Mouse (Mus musculus) fat pad, adult 2 months (tissue): ENCODE measurements around the gene Stk11.

Source experiments
- DNase-seq: peaks from one replicate; pipeline ENCODE4 v3.0.0-alpha.2; 2011; ENCODE audit warnings: low read depth, low spot score; ENCODE audit errors: extremely low read depth

Stk11 gene

GRCm38 (mm10) chr10:80143664-80144063 lies 28.1 kb downstream of the Stk11 start:
- no peak for DNase-seq

DNA sequence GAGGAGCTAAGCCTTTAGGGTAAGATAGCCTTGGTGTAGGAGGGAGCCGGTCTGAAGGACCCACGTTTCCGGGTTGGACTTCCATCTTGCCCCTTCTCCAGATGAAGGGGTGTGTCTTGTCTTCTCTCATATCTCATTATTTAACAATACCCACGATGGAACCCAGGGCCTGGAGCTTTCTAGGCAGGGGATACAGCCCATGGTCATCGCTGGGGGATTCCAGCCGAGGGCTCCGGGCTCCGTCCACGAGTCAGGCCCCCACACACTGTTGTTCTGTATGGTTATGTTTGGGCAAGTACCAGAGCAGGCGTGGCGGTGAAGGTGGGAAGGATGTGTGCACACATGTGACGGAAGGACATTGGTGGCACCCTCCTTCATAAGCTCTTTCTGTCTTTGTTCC lies 28.6 kb downstream of the Stk11 start:
- no peak for DNase-seq

DNA sequence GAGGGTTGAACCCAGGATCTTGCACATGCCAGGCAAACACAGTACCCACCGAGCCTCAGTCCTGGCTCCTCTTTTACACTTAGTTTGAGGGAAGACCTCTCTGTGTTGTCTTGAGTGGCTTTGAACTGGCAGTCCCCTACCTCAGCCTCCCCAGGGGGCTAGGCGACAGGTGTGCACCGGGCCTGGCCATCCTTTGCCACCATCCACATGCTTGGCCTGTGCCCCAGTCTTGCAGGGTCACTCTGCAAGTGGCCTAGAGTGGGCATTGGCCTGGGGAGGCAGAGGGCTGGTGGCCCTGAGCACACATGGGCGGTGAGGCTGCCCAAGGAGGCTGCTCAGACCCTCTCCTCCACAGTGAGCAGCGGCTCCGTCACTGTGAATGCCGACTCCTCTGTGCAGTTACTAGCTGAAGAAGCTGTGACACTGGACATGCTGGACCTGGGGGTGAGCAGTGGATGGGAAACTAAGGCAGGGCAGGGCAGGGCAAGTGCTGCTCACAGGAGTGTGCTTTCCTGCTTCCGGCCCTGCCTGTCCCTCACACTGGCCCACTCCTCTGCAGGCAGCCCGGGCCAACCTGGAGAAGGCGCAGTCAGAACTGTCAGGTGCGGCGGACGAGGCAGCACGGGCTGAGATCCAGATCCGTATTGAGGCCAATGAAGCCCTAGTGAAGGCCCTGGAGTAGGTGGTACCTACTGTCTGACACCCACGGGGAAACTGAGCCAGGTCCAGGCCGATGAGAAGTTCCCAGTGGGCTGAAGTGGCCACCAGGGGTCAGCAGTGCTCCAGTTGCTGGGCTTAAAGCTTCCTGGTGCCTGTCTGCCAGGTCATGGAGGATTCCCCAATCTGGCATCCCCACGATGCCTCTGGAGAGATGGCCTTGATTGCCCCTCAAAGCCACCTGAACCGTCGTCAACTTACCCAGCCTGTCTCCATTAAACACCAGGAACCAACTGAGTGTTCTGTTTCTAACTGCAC lies 29.5 kb downstream of the Stk11 start:
- no peak for DNase-seq

- DNase-seq = no peak
These were observed 30.3 kb downstream of the Stk11 start for GRCm38 (mm10) chr10:80145896-80146295.

DNA sequence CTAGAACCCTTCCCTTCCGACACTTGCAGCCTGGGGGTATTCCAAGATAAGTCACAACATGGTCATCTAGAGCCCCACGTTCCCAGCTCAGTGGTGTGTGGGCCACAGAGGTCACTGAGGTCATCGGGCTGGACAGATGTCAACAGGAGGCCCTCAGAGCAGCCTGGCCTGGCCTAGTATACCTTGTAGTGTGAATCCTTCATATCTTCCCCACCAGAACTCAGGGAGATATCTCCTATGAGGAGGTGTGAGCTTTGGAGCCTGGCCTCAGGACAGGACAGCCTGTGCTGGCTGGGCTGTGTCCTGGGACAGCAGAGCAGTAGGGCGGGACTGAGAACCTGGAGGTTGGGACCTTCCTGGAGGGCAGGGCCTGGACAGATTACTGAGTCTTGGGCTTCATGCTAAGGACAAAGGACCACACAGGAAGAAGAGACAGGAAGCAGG lies 31.0 kb downstream of the Stk11 start:
- DNase-seq = no peak

GRCm38 (mm10) chr10:80147146-80147718 lies 31.6 kb downstream of the Stk11 start:
- no peak for DNase-seq

DNA sequence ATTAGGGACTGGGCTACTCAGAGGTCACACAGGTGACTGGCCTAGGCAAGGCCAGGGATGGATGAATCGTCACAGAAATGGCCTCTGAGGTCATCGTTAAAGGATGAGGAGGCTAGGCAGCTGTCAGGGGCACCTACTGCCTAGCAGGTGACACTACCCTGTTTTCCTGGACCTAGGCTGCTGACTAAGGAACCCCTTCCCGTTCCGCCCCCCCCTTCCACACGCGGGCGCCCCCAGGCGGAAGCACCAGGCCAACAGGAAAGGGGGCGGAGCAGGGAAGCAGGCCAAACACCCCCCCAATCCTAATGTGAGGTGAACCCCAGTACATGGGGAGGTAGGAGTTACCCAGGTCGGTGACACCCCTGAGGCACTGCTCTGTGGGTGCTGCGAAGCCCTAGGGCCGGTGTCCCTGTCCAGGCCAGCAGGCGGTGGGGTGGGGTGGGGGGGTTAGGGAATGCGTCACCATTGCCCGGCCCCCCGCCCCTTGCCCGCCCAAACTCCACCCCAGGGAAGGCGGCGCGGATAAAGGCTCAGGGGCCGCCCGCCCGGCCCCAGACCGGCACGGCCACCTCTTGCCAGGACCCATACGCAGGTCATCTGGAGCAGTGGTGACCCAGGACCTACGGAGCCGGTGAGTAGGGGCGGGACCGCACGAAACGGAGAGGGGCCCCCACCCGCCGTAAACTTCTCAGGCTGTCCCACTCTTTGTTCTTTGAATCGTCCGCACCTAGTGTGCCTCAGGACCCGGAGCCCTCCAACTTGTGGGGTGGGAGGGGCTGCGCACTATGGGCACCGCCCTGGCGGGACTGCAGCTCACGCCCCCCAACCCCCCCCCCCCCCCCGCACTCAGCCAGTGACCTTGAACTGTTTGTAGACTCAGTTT lies 32.4 kb downstream of the Stk11 start, which contains the start of gene Midn:
TSS of gene Midn (plus strand) at position 554 of the 883 bp plus-strand sequence.
- no peak for DNase-seq

GRCm38 (mm10) chr10:80148610-80149290 lies 33.1 kb downstream of the Stk11 start:
- DNase-seq = no peak

DNA sequence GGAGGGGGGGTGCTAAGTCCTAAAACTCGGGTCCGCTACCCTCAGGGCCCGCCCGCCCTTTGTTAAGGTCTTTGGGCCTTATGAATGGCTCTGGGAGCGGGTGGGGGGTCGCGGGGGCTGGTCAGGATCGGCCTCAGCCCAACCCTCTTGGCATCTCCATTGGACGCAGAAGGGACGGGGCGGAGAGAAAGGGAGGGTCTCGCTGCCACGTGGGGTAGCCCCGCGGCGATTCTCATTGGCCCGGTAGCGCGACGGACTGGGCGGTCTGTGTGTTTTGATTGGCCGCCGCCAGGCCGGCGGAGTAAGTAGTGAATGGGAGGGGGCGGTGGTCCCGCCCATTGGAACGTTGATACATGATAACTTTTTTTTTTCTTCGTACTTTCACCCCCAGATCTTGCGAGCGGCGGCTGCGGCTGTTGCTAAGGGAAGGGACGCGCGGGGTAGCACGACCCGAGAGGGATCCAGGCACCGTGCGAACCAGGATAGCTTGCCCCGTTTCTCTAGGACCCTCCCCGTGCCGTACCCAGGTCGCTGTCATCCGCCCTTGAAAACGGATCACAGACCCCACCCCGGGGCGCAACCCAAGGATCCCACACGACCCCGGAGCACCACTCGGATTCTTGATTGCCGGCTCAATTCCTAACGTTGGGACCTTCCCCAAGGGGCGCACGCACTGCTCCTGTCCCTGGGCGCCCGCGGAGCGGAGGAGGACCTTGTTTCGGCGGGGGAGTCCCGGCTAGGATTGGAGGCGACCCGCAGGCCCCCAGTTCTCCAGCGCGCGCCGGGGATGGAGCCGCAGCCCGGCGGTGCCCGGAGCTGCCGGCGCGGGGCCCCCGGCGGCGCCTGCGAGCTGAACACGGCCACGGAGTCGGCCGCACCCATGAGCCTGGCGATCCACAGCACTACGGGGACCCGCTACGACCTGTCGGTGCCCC lies 34.0 kb downstream of the Stk11 start:
- DNase-seq = no peak

GRCm38 (mm10) chr10:80150226-80151210 lies 34.9 kb downstream of the Stk11 start:
- no peak for DNase-seq

- no peak for DNase-seq
These were observed 35.8 kb downstream of the Stk11 start for GRCm38 (mm10) chr10:80151211-80152034.

GRCm38 (mm10) chr10:80152071-80152872 lies 36.7 kb downstream of the Stk11 start:
- DNase-seq = no peak

DNA sequence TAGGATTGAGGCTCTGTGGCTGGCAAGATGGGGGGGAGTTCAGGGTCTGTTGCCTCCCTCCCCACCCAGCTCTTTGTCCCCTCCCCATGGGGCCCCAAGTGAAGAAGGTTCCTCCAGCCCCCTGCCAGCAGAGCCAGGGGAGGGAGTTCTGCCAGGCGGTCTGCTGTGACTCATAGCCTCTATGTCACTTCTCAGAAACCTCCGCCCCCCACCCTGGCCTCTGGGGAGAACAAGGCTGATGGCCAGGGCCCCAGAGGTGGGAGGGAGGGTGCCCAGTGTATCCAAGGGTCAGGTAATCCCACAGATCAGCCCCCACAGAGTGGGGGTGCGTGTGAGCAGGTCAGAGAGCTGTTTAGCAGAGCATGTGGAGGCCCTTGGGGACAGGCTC lies 37.3 kb downstream of the Stk11 start:
- no peak for DNase-seq

DNA sequence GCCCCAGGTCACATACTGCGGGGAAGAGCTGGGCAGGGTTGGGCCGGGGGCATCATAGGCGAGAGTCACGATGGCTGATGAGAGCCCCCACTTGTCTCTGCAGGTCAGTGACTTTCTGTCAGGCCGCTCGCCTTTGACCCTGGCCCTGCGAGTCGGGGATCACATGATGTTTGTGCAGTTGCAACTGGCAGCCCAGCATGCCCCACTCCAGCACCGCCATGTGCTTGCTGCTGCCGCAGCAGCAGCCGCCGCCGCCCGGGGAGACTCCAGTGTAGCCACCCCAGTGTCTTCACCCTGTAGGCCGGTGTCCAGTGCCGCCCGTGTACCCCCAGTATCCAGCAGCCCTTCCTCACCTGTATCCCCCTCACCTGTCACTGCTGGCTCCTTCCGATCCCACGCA lies 38.1 kb downstream of the Stk11 start:
- DNase-seq = no peak

DNA sequence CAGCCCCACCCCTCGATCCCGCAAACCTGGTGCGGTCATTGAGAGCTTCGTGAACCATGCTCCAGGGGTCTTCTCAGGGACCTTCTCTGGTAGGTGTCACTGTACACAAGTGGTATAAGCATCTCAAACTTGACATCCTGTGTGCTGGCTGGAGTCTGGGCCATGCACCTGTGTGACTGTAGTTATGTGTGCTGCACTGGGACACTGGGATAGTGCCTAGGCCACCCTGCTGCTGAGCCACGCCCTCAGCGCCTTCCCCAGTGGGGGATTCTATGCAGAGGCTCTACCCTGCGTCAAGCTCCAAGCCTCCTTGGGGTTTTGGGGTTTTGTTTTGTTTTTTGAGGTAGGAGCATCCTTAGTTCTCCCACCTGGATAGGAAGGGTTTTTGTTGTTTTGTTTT lies 38.8 kb downstream of the Stk11 start:
- DNase-seq = no peak

DNA sequence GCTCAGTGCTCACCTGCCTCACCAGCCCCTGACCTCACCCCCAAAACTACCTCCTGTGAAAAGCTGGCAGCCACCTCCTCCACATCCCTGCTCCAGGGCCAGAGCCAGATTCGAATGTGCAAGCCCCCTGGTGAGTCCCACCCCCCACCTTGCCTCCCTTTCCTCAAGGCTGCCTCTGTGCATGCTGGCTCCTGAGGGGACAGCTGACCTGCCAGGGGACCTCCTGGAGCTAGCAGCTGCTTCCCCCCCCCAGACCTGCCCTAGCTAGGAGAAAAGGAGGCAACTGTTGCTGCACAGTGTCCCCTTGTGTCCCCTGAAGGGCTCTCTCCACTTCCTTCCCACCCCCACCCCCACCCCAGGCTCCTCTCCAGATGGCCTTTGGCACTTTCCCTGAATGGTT lies 39.7 kb downstream of the Stk11 start:
- no peak for DNase-seq
